Mouse (Mus musculus) heart, embryonic 10.5 days (tissue): Measurements from ENCODE around the gene Chst12. TPM values are rescaled to one million over a fixed set of nuclear protein-coding genes. Genes with fewer than 3 reads are reported as not detected.
"Not testable (repeated sequence)": the region's sequence is repeated elsewhere in the genome, so short reads cannot be mapped to it uniquely, and the experiment has no call there.

ENCODE experiments used
- DNase-seq: peaks from one replicate; pipeline ENCODE4 v3.0.0-alpha.2; 2017; ENCODE audit warnings: low spot score
- H3K27ac ChIP-seq: fragments of 300-500 bp; sonication (generic); 2 replicates; pipeline ENCODE4 v1.5.1; 2016; ENCODE audit warnings: mild to moderate bottlenecking
- H3K27me3 ChIP-seq: fragments of 300-500 bp; sonication (generic); 2 replicates; pipeline ENCODE4 v1.6.1; 2016; ENCODE audit warnings: mild to moderate bottlenecking; ENCODE audit not compliant: poor library complexity, insufficient read depth, severe bottlenecking
- H3K36me3 ChIP-seq: fragments of 300-500 bp; sonication (generic); 2 replicates; pipeline ENCODE4 v1.6.1; 2016; ENCODE audit warnings: mild to moderate bottlenecking, moderate library complexity
- H3K4me1 ChIP-seq: fragments of 300-500 bp; sonication (generic); 2 replicates; pipeline ENCODE4 v1.6.1; 2016; ENCODE audit warnings: mild to moderate bottlenecking
- H3K4me3 ChIP-seq: fragments of 300-500 bp; sonication (generic); 2 replicates; pipeline ENCODE4 v1.5.1; 2016; ENCODE audit warnings: mild to moderate bottlenecking, moderate library complexity
- H3K9me3 ChIP-seq: fragments of 300-500 bp; sonication (generic); 2 replicates; pipeline ENCODE4 v1.6.1; 2016; ENCODE audit warnings: mild to moderate bottlenecking, moderate library complexity
- WGBS: fragments of 180-500 bp; shearing (Covaris S2); methylation state at CpG from one replicate; pipeline ENCODE4 v1.1.7; 2016; 5-methylcytosine and 5-hydroxymethylcytosine counted together
- polyA plus RNA-seq: library from polyadenylated mRNA; unstranded; fragments of >200 nt; fragmentation: Nextera tagmentation; extraction: Ambion mirVana; gene quantifications from 2 replicates; pipeline ENCODE4 v1.2.1, GENCODE M21; 2016

Chst12 gene
- polyA plus RNA-seq = 26.7 and 26.9 TPM in 2 replicates

DNA sequence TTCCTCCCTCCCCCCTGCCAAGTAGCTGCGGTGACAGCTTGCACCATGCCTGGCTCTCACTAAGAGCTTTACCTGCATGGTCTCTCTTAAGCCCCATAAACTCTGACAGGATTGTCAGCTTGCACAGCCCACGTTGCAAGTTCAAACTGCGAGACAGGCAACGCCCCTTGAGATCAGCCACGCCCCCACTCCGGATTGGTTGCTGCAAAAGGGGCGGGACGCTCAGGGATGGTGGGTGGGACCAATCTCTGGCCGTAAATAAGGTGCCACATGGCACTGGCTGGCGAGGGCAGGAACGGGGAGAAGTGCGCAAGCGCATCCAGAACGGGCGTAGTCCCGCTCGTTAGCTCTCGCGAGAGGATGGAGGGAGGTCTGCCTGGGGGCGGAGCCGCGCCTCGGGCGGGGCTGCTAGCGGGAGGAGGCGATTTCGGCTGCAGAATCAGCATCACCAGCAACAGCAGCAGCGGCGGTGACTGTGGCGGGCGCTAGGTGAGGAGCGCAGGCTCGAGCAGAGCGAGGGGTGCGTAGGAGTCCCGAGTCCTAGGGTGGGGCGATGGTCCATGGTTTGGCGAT, at the start of gene Chst12:
Gene Chst12 (plus strand): TSS at position 343 of the 573 bp plus-strand sequence.
- H3K27ac ChIP-seq = peak within 1 kb of the TSS; percentile 84
- H3K4me3 ChIP-seq = peak within 1 kb of the TSS; percentile 72
- no peaks in the 10 kb centered on the region for H3K9me3 ChIP-seq
- DNase-seq = peak; percentile 100
- H3K4me1 ChIP-seq = peaks cover 76% of the 10 kb centered on the region
- WGBS = under 1% methylated on average over 38 of the region's 38 CpGs
- H3K27me3 ChIP-seq = no peaks in the 10 kb centered on the region
- no peaks in the 10 kb centered on the region for H3K36me3 ChIP-seq

DNA sequence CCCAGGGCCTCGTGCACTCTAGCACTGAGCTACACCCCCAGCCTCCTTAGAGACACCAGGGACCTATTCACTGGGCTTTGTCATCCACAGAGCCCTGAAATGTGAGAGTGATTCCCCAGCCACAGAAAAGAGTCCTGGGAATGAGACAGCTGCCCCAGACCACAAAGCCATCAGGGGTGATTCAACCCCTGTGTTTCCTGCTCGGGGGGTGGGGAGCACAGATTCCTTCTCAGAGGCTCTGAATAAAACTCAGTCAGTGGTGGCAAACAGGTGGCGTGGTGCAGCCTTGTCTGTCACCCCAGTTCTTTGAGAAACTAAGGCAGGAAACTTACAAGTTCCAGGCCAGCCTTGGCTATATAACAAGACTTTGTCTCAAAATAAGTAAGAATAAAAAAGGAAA, 43.9 kb upstream of the Chst12 start:
- no peak overlapping the region for H3K4me3 ChIP-seq
- DNase-seq = no peak
- peaks cover 9% of the 10 kb centered on the region for H3K9me3 ChIP-seq
- no peaks in the 10 kb centered on the region for H3K27me3 ChIP-seq
- 81% methylated on average over 3 of the region's 3 CpGs for WGBS
- H3K4me1 ChIP-seq = no peaks in the 10 kb centered on the region
- H3K27ac ChIP-seq = no peak overlapping the region
- no peaks in the 10 kb centered on the region; the same call in 1 of the 2 replicates for H3K36me3 ChIP-seq

DNA sequence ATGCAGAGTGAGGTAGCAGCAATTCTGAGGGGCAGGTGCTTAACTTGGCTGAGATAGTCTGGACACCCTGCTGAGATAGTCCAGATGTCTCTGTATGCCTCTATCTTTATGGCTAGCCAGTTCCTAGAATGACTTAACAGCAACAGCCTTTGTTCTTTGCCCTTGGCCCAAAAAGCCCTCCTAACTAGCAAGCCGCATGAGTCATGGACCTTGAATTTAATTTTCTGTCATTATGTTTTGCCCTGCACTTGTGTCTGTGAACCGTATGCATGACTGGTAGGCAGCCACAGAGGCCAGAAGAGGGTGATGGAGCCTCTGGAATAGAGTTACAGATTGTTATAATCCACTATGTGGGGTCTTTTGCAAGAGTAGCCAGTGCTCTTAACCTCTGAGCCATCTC, 42.2 kb upstream of the Chst12 start:
- 81% methylated on average over 2 of the region's 2 CpGs for WGBS
- H3K9me3 ChIP-seq, H3K36me3 ChIP-seq, DNase-seq, H3K4me1 ChIP-seq, H3K4me3 ChIP-seq, H3K27me3 ChIP-seq, H3K27ac ChIP-seq: not testable (repeated sequence)

DNA sequence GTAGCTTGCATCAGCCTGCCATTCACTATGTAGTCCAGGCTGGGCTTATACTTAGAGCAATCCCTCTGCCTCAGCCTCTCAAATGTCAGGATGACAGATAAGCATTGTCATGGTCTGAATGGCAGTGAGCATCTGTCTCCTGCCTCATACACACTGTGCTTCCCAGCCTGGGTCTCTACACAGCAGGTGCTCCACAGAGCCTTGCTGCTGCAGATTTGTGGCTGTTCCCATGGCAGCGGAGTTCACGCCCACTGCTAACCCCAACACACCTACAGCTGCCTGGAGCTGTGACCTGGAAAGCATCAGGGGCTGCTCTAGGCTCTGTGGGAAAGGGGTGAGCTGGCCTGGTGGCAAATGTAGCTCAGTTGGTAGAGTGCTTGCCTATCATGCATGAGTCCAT, 40.4 kb upstream of the Chst12 start:
- Histone ChIP-seq H3K4me1 (no peaks in the 10 kb centered on the region), H3K9me3 (peaks cover 9% of the 10 kb centered on the region), H3K4me3 (no peak overlapping the region), H3K27me3 (peaks cover 5% of the 10 kb centered on the region; the same call in 1 of the 2 replicates), H3K36me3 (no peaks in the 10 kb centered on the region; the same call in 1 of the 2 replicates), H3K27ac (no peak overlapping the region)
- no peak for DNase-seq
- 89% methylated on average over 2 of the region's 2 CpGs for WGBS

DNA sequence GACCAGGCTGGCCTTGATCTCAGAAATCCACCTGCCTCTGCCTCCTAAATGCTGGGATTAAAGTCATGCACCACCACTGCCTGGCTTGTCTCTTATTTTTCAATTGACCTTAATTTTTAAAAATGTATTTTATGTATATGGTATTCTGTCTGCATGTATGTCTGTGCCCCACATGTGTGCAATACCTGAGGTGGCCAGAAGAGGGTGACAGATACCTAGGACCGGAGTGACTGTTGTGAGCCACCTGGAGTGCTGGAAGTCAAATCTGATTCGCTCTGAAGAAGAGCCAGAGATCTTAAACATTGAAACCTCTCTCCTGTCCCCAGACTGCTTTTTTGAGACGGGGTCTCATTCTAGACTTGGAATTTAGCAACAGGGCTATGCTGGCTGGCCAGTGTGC, 33.0 kb upstream of the Chst12 start:
- Histone ChIP-seq H3K4me3 (no peak overlapping the region), H3K27me3 (peaks cover 5% of the 10 kb centered on the region; the same call in 1 of the 2 replicates), H3K27ac (no peak overlapping the region), H3K36me3 (no peaks in the 10 kb centered on the region), H3K4me1 (no peaks in the 10 kb centered on the region), H3K9me3 (no peaks in the 10 kb centered on the region)
- 74% methylated on average over 3 of the region's 3 CpGs for WGBS
- DNase-seq = no peak

DNA sequence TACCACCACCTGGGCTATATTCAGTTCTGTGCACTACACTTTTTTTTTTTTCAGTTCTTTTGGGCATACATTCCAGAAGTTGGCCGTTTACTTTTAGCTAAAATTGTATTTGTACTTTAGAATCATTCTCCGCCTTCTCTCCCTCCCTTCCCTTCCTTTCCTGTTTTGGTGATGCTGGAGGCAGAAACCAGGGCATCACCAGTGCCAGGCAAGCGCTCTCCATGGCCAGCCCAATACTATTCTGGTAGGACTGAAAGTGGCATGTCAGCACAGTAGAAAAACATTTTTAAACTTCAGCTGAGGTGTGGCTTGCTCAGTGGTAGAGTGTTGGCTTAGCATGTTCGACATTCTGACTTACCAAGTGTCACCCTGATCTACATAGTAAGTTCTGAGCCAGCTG, 23.9 kb upstream of the Chst12 start:
- DNase-seq = no peak
- Histone ChIP-seq H3K36me3 (no peaks in the 10 kb centered on the region), H3K27ac (no peak overlapping the region), H3K4me1 (no peaks in the 10 kb centered on the region; the same call in 1 of the 2 replicates), H3K4me3 (no peak overlapping the region), H3K27me3 (peaks cover 13% of the 10 kb centered on the region), H3K9me3 (no peaks in the 10 kb centered on the region)
- WGBS = 76% methylated on average over 4 of the region's 4 CpGs

DNA sequence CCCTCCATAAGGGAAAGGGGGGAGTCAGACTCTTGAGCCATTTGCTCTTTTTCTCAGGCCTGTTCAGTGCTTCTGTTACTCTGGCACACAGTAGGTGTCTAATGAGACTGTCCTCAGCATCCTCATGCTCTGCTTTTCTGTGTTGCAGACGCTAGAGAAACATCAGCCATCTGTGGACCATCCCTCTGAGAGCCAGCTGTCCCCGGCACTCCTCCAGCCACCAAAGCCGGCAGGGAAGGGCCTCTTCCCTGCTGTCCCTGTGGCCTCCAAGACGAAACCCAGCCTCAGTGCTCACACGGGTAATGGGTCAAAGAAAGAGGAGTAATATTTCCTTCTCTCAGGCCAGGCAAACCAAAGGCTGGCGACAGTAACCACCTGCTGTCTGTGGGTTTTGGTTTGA, 14.2 kb upstream of the Chst12 start:
- H3K36me3 ChIP-seq = no peaks in the 10 kb centered on the region
- H3K27me3 ChIP-seq = peaks cover 28% of the 10 kb centered on the region
- no peak overlapping the region for H3K27ac ChIP-seq
- H3K9me3 ChIP-seq = no peaks in the 10 kb centered on the region
- H3K4me1 ChIP-seq = peaks cover 4% of the 10 kb centered on the region; the same call in 1 of the 2 replicates
- no peak overlapping the region for H3K4me3 ChIP-seq
- 66% methylated on average over 6 of the region's 6 CpGs for WGBS
- DNase-seq = no peak

DNA sequence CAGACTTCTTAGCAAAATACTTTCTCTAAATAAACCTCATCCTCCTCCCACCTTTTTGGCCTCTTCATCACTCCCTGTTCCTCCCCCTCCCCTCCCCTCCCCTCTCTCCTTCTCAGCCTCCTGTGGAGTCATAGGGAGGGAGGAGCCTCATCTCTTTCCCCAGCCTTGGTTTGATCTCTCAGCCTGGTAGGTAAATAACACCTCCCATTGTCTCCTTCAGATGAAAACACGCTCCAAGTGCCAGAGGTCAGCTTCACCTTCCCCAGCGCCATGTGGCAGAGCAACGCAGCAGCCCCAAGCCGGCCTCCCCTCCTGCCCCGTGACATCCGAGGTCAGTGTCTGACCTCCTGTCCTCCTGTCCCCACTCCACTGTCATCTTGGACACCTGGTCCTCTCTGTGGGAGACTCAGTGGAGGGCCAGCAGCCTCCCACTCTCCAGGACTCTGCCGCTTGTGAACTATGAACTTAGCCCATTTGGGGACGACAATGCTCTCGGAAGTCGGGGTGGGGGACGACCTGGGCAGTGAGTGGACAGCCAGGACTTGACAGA, 12.6 kb upstream of the Chst12 start:
- peaks cover 12% of the 10 kb centered on the region; the same call in 1 of the 2 replicates for H3K27me3 ChIP-seq
- WGBS = 21% methylated on average over 11 of the region's 11 CpGs

DNA sequence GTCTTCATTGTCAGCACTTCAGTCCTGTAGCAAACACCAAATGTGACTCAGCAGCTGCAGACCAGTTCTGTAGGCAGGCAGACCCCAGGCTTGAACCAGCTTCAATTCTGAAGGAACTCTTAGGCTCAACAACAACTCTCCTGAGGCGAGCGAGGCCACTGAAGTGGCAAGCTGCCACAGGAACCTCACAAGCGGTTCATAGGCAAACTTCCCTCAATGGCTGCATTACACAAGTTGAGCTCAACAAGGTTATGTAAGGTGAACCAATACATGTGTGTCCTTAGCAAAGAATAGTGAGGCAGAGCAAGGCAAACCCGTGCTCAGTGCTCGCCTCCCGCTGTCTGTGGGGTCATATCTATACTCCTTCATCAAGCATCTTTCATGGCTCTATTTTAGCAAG, 7.2 kb upstream of the Chst12 start:
- Histone ChIP-seq H3K4me1 (peaks cover 13% of the 10 kb centered on the region), H3K27ac (no peak overlapping the region), H3K9me3 (no peaks in the 10 kb centered on the region), H3K36me3 (no peaks in the 10 kb centered on the region), H3K4me3 (no peak overlapping the region), H3K27me3 (no peaks in the 10 kb centered on the region)
- 80% methylated on average over 6 of the region's 6 CpGs for WGBS
- no peak for DNase-seq

More for the DNA sequence above, 12.6 kb upstream of the Chst12 start:
- DNase-seq = no peak
- no peaks in the 10 kb centered on the region for H3K36me3 ChIP-seq
- H3K4me3 ChIP-seq = no peak overlapping the region
- H3K9me3 ChIP-seq = no peaks in the 10 kb centered on the region
- H3K4me1 ChIP-seq = peaks cover 4% of the 10 kb centered on the region; the same call in 1 of the 2 replicates
- peak overlapping the region; percentile 52; the same call in 1 of the 2 replicates for H3K27ac ChIP-seq

DNA sequence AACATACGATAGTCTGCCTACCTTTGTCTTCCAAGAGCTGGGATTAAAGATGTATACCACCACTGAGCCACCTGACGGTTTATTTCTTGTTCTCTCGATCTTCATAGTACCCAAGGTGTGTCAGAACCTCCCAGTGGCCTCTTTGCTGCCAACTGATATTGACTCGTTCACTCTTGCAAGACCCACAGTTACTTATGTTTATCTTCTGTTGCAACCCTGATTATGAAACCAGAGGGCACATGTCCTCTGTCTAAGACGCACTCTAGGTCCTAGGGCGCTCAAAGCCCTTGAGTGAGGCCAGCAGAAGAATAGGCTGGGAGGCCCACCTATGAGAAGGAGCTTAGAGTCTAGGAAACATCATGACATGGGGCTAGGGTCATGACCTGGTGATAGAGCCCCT, 4.6 kb upstream of the Chst12 start:
- H3K4me3 ChIP-seq = no peak overlapping the region

DNA sequence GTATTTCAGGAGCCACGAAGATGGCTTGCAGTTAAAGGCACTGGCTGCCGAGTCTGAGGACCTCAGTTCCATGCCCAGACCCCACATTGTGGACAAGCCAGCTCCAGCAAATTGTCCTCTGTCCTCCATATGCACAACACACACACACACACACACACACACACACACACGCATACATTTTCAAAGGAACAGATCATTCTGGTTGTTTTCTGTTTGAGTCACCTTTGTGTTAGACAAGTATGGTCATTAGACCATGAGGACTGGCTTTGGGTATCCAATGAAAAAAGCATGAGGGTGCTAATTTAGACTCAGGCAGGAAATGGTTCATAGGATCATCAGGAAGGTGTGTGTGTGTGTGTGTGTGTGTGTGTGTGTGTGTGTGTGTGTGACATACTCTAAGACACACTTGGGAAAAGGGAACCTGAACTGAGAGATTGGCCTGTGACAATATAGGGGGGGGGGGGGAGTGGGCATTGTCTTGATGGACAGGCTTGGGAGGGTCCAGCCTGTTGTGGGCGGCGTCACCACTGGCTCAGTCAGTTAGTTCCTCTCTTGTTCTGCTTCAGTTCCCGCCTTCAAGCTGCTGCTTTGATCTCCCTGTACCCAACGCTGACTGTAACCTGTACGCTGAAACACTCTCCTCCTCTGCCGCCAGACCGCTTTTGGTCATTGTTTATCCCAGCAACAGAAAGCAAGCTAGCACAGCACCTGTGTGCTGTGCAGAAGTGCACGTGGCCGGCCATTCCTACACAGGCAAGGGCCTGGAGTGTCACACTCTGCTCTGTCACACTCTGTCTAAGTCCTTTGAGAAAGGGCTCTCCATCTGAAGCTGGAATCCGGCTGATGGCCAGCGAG, 3.1 kb upstream of the Chst12 start:
- H3K36me3 ChIP-seq = no peaks in the 10 kb centered on the region
- H3K9me3 ChIP-seq = no peaks in the 10 kb centered on the region
- no peak for DNase-seq
- peak overlapping the region; percentile 51 for H3K4me3 ChIP-seq
- WGBS = 23% methylated on average over 14 of the region's 14 CpGs
- peaks cover 45% of the 10 kb centered on the region for H3K4me1 ChIP-seq
- H3K27me3 ChIP-seq = no peaks in the 10 kb centered on the region
- peak overlapping the region; percentile 82 for H3K27ac ChIP-seq

More for the DNA sequence above, 4.6 kb upstream of the Chst12 start:
- no peak for DNase-seq
- Histone ChIP-seq H3K27ac (no peak overlapping the region), H3K9me3 (no peaks in the 10 kb centered on the region), H3K27me3 (no peaks in the 10 kb centered on the region), H3K4me1 (peaks cover 31% of the 10 kb centered on the region), H3K36me3 (no peaks in the 10 kb centered on the region)
- WGBS = 83% methylated on average over 6 of the region's 6 CpGs

DNA sequence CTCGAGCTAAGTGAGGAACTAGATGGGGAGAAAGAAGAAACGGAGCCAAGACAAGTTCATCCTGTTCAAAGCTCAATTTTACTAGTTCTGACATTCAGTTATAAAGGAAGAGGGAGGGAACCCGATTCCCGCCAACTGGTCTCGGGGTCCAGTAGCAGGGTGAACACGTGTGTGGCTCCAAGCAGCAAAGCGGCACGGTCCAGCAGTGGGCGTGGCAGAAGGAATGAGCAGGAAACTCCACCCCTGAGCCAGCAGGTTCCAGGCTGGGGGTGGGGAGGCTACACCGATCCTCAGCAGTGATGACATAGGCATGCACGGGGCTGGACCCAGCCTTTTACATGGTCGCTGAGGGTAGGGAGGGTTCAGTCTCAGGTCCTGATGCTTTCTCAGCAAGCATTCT, 2.4 kb upstream of the Chst12 start:
- Histone ChIP-seq H3K4me1 (peaks cover 53% of the 10 kb centered on the region), H3K4me3 (peak overlapping the region; percentile 51), H3K27ac (peak overlapping the region; percentile 82)
- under 1% methylated on average over 12 of the region's 12 CpGs for WGBS
- H3K36me3 ChIP-seq, H3K27me3 ChIP-seq, H3K9me3 ChIP-seq: not testable (repeated sequence)
- DNase-seq = peak; percentile 91
